Comparison of ENCODE assay signal across 11 mouse cellular contexts in the genomic region with DNA sequence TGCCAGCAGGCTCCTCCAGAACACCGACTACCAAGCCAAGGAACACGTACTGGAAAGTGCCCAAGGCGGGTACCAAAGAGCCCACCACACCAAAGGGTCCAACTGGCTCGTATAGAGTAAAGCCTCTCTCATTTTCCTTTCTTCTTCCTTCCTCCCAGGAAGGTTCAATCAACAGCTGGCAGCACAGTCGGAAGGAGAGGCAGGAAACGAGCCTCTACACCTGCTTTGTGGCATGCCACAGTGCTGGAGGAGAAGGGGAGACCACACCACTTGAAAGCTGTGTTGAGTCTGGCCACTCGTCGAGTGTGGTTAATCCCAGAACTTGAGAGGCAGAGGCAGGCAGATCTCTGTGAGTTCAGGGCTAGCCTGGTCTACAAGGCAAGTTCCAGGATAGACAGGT. TPM values are rescaled to one million over a fixed set of nuclear protein-coding genes. Genes with fewer than 3 reads are reported as not detected.
DNase-seq lines count a peak whose midpoint lies in the region; ATAC-seq and TF ChIP-seq lines count a peak whose summit lies in the region.
"Had no signal": no experiment of that assay in that cellular context is flagged by ENCODE, and none has a peak within 500 bp of the region (broad histone marks: within the 10 kb centered on the region; RNA-seq: fewer than 3 reads in every experiment).

No protein-coding gene starts in this region.

- H3K4me2 ChIP-seq in hindbrain, embryonic 15.5 days: no peak overlapping the region
- no peak overlapping the region for H3K4me2 ChIP-seq in hindbrain, embryonic 13.5 days
- H3K4me2 ChIP-seq in intestine, embryonic 15.5 days (replicated peaks): no peak overlapping the region
- no peak overlapping the region for H3K4me2 ChIP-seq in stomach, embryonic 16.5 days (ENCODE audit: low read depth, low read length)

- H3K27ac ChIP-seq in hindbrain, embryonic 15.5 days (replicated peaks): 0 out of 2 replicates have a peak overlapping the region, but pooled peaks have one; percentile 30
- H3K27ac ChIP-seq in hindbrain, embryonic 13.5 days: no peak overlapping the region
- H3K27ac ChIP-seq in testis, adult 2 months (ENCODE audit: control insufficient read depth, insufficient read depth, low read depth, low read length): peak overlapping the region; percentile 75
- peak overlapping the region; percentile 46 for H3K27ac ChIP-seq in intestine, embryonic 15.5 days
- H3K27ac ChIP-seq in stomach, embryonic 16.5 days (ENCODE audit: low read length): peak overlapping the region; percentile 85
- H3K27ac ChIP-seq: midbrain, embryonic 10.5 days had no signal

- no peak for TF ChIP-seq POLR2A in testis, adult 2 months (IDR thresholded peaks at IDR 0.05; ENCODE audit: control insufficient read depth, low read depth, low read length)

- 85% methylated on average over 8 of the region's 8 CpGs for WGBS in hindbrain, embryonic 15.5 days
- 90% methylated on average over 8 of the region's 8 CpGs for WGBS in hindbrain, embryonic 13.5 days
- 84% methylated on average over 8 of the region's 8 CpGs for WGBS in intestine, embryonic 15.5 days
- WGBS in stomach, embryonic 16.5 days: 89% methylated on average over 8 of the region's 8 CpGs

- TF ChIP-seq CTCF in testis, adult 2 months (IDR thresholded peaks at IDR 0.05; ENCODE audit: control insufficient read depth, insufficient read depth, insufficient replicate concordance, low read depth, low read length): no peak

- peaks cover 7% of the 10 kb centered on the region; the same call in 1 of the 2 replicates for H3K4me1 ChIP-seq in hindbrain, embryonic 15.5 days (replicated peaks)
- peaks cover 19% of the 10 kb centered on the region for H3K4me1 ChIP-seq in hindbrain, embryonic 13.5 days (replicated peaks)
- peaks cover 13% of the 10 kb centered on the region for H3K4me1 ChIP-seq in testis, adult 2 months (ENCODE audit: control insufficient read depth, insufficient read depth, low read length)
- 0 out of 2 replicates have a peak, but pooled peaks cover 5% of the 10 kb centered on the region for H3K4me1 ChIP-seq in intestine, embryonic 15.5 days (replicated peaks)
- peaks cover 14% of the 10 kb centered on the region for H3K4me1 ChIP-seq in stomach, embryonic 16.5 days (ENCODE audit: control insufficient read depth, insufficient read depth, low read length)
- H3K4me1 ChIP-seq: midbrain, embryonic 10.5 days had no signal

- ATAC-seq in hindbrain, embryonic 15.5 days (ENCODE audit: low FRiP score, low read depth): no peak
- no peak for ATAC-seq in hindbrain, embryonic 13.5 days (ENCODE audit: low FRiP score)
- no peak for ATAC-seq in intestine, embryonic 15.5 days
- no peak for ATAC-seq in stomach, embryonic 16.5 days (ENCODE audit: insufficient read depth, low FRiP score)

- no peaks in the 10 kb centered on the region for H3K27me3 ChIP-seq in hindbrain, embryonic 15.5 days
- no peaks in the 10 kb centered on the region for H3K27me3 ChIP-seq in hindbrain, embryonic 13.5 days
- H3K27me3 ChIP-seq in testis, adult 2 months (ENCODE audit: control insufficient read depth, insufficient read depth, low read length): no peaks in the 10 kb centered on the region
- no peaks in the 10 kb centered on the region for H3K27me3 ChIP-seq in intestine, embryonic 15.5 days (replicated peaks)
- H3K27me3 ChIP-seq in stomach, embryonic 16.5 days (ENCODE audit: control insufficient read depth, insufficient read depth, low read length): no peaks in the 10 kb centered on the region

- no peaks in the 10 kb centered on the region for H3K36me3 ChIP-seq in hindbrain, embryonic 15.5 days
- H3K36me3 ChIP-seq in hindbrain, embryonic 13.5 days: no peaks in the 10 kb centered on the region
- no peaks in the 10 kb centered on the region for H3K36me3 ChIP-seq in testis, adult 2 months (ENCODE audit: control insufficient read depth, insufficient read depth, low read length)
- no peaks in the 10 kb centered on the region for H3K36me3 ChIP-seq in intestine, embryonic 15.5 days
- no peaks in the 10 kb centered on the region for H3K36me3 ChIP-seq in stomach, embryonic 16.5 days (ENCODE audit: control insufficient read depth, insufficient read depth, low read length)
- H3K36me3 ChIP-seq: midbrain, embryonic 10.5 days had no signal

- no peak overlapping the region for H3K4me3 ChIP-seq in hindbrain, embryonic 15.5 days
- no peak overlapping the region for H3K4me3 ChIP-seq in hindbrain, embryonic 13.5 days
- no peak overlapping the region for H3K4me3 ChIP-seq in testis, adult 2 months (ENCODE audit: control insufficient read depth, low read depth, low read length)
- H3K4me3 ChIP-seq in intestine, embryonic 15.5 days (replicated peaks): no peak overlapping the region
- H3K4me3 ChIP-seq in stomach, embryonic 16.5 days (replicated peaks; ENCODE audit: low read length): no peak overlapping the region
- H3K4me3 ChIP-seq: midbrain, embryonic 10.5 days had no signal

- no peak overlapping the region for H3K9ac ChIP-seq in hindbrain, embryonic 15.5 days
- no peak overlapping the region for H3K9ac ChIP-seq in hindbrain, embryonic 13.5 days
- no peak overlapping the region for H3K9ac ChIP-seq in intestine, embryonic 15.5 days
- no peak overlapping the region for H3K9ac ChIP-seq in stomach, embryonic 16.5 days (ENCODE audit: low read length)

- DNase-seq in testis, postnatal 14 days (ENCODE audit: low spot score): no peak
- no peak for DNase-seq in adrenal gland, postnatal 36 days
- DNase-seq in thymus, adult 18-20 months: no peak
- DNase-seq: spleen, adult 18-20 months had no signal

- H3K9me3 ChIP-seq in hindbrain, embryonic 15.5 days: no peaks in the 10 kb centered on the region
- H3K9me3 ChIP-seq in hindbrain, embryonic 13.5 days: no peaks in the 10 kb centered on the region
- H3K9me3 ChIP-seq in intestine, embryonic 15.5 days: no peaks in the 10 kb centered on the region
- H3K9me3 ChIP-seq in stomach, embryonic 16.5 days (replicated peaks; ENCODE audit: control insufficient read depth, low read length): no peaks in the 10 kb centered on the region
- H3K9me3 ChIP-seq: midbrain, embryonic 10.5 days had no signal

RNA-seq across cellular contexts. Expression of a gene that starts 7.5 kb away (rescaled TPM):
- 0.13 and 0.35 TPM in 2 replicates for polyA plus RNA-seq in hindbrain, embryonic 15.5 days (2015; fragmentation: Nextera tagmentation; extraction: Ambion mirVana)
- polyA plus RNA-seq in hindbrain, embryonic 13.5 days (2015; fragmentation: Nextera tagmentation; extraction: Ambion mirVana): 0.26 and 0.49 TPM in 2 replicates
- polyA plus RNA-seq in testis, adult 2 months (2012; rRNA removed): 37.8 and 39.1 TPM in 2 replicates
- polyA plus RNA-seq in intestine, embryonic 15.5 days (2015; fragmentation: Nextera tagmentation; extraction: Ambion mirVana): 0.13 and 0.20 TPM in 2 replicates
- polyA plus RNA-seq in stomach, embryonic 16.5 days (2015; fragmentation: Nextera tagmentation; extraction: Ambion mirVana): 0.19 and 0.26 TPM in 2 replicates
- under 1 TPM in 1 of 2 experiments, not detected in 1; 0.20 TPM for total RNA-seq in adrenal gland, postnatal 36 days (2021)
- total RNA-seq: adrenal gland, adult 2 months had no signal

Comparison
In these comparisons a context has a peak if more than half of its experiments do, and no peak if none do; other contexts are left out.
1. RNA of a gene that starts 7.5 kb away (polyA plus RNA-seq): 37.8 to 39.1 TPM in testis, adult 2 months; 0.13 to 0.35 TPM in hindbrain, embryonic 15.5 days, 0.26 to 0.49 TPM in hindbrain, embryonic 13.5 days, 0.19 to 0.26 TPM in stomach, embryonic 16.5 days and 0.13 to 0.20 TPM in intestine, embryonic 15.5 days; every median in the first group is over 10 times any median in the second.